Mouse (Mus musculus): Measurements from ENCODE around the gene Sec24c.

- TF ChIP-seq CTCF (IDR thresholded peaks at IDR 0.05; ENCODE audit: low read depth): peak; percentile 55
- TF ChIP-seq EP300 (IDR thresholded peaks at IDR 0.05; ENCODE audit: low read depth): no peak
These were observed 1.1 kb upstream of the Sec24c start for GRCm38 (mm10) chr14:20672990-20673389.
